Mouse (Mus musculus): ENCODE measurements around the gene D130043K22Rik. TPM values are rescaled to one million over a fixed set of nuclear protein-coding genes. Genes with fewer than 3 reads are reported as not detected.
A peak's percentile ranks its signal among the peaks of the same experiment; 100 is the strongest.

The D130043K22Rik gene
- total RNA-seq, 1 experiment = 0.31 TPM

GRCm38 (mm10) chr13:24914915-24915314 is 70.0 kb downstream of the D130043K22Rik start:
- no peak overlapping the region for H3K27ac ChIP-seq (ENCODE audit: insufficient read depth, low read depth, low read length, poor library complexity, severe bottlenecking)
- H3K9me3 ChIP-seq (ENCODE audit: control insufficient read depth, insufficient read depth, low read depth, low read length) = no peaks in the 10 kb centered on the region
- H3K4me1 ChIP-seq (ENCODE audit: control insufficient read depth in 2 of 2, insufficient read depth in 2 of 2, low read length in 2 of 2, poor library complexity in 1 of 2) = peaks cover 0 to 4% of the 10 kb centered on the region in 2 experiments; a peak in 2 of 4 replicates
- TF ChIP-seq ZC3H11A (IDR thresholded peaks at IDR 0.05; ENCODE audit: borderline replicate concordance, low read depth, low read length) (no peak), CHD2 (IDR thresholded peaks at IDR 0.05; ENCODE audit: low read depth, low read length) (no peak), ZNF384 (IDR thresholded peaks at IDR 0.05; ENCODE audit: low read depth, low read length) (no peak), MAFK (IDR thresholded peaks at IDR 0.05; ENCODE audit: insufficient read depth, low read depth, low read length) (peak; percentile 33; the same call in 1 of the 2 replicates)
- H3K4me3 ChIP-seq (ENCODE audit: insufficient read depth in 1 of 2, low read depth in 1 of 2, low read length in 2 of 2, poor library complexity in 1 of 2, severe bottlenecking in 1 of 2) = no peak overlapping the region
- no peak for DNase-seq (ENCODE audit: low read depth, low spot score)
- in situ Hi-C loops (cut with MboI; ENCODE audit: low sequenced_read_pairs in 2 of 2, unreplicated experiment in 2 of 2) = no loop called here
- no peaks in the 10 kb centered on the region for H3K36me3 ChIP-seq (ENCODE audit: control insufficient read depth, insufficient read depth, low read length, poor library complexity, severe bottlenecking)
- no peak overlapping the region for H3K9ac ChIP-seq (ENCODE audit: insufficient read depth, low read depth, low read length, poor library complexity, severe bottlenecking)

GRCm38 (mm10) chr13:24915831-24916230 is 70.9 kb downstream of the D130043K22Rik start:
- H3K36me3 ChIP-seq (ENCODE audit: control insufficient read depth, insufficient read depth, low read length, poor library complexity, severe bottlenecking) = no peaks in the 10 kb centered on the region

GRCm38 (mm10) chr13:24920333-24920977 is 75.5 kb downstream of the D130043K22Rik start:
- Histone ChIP-seq H3K9me3 (ENCODE audit: control insufficient read depth, insufficient read depth, low read depth, low read length) (no peaks in the 10 kb centered on the region), H3K27ac (ENCODE audit: insufficient read depth, low read depth, low read length, poor library complexity, severe bottlenecking) (no peak overlapping the region), H3K36me3 (ENCODE audit: control insufficient read depth, insufficient read depth, low read length, poor library complexity, severe bottlenecking) (no peaks in the 10 kb centered on the region), H3K4me1 (ENCODE audit: control insufficient read depth in 2 of 2, insufficient read depth in 2 of 2, low read length in 2 of 2, poor library complexity in 1 of 2) (no peaks in the 10 kb centered on the region), H3K9ac (ENCODE audit: insufficient read depth, low read depth, low read length, poor library complexity, severe bottlenecking) (no peak overlapping the region), H3K4me3 (ENCODE audit: insufficient read depth in 1 of 2, low read depth in 1 of 2, low read length in 2 of 2, poor library complexity in 1 of 2, severe bottlenecking in 1 of 2) (no peak overlapping the region)
- TF ChIP-seq ZC3H11A (IDR thresholded peaks at IDR 0.05; ENCODE audit: borderline replicate concordance, low read depth, low read length) (peak; percentile 68; the same call in 1 of the 2 replicates), MAFK (IDR thresholded peaks at IDR 0.05; ENCODE audit: insufficient read depth, low read depth, low read length) (no peak)
- in situ Hi-C loops (cut with MboI; ENCODE audit: low sequenced_read_pairs in 2 of 2, unreplicated experiment in 2 of 2) = no loop called here
- peak; percentile 62 for DNase-seq (ENCODE audit: low read depth, low spot score)

More at GRCm38 (mm10) chr13:24915831-24916230, 70.9 kb downstream of the D130043K22Rik start:
- Histone ChIP-seq H3K27ac (ENCODE audit: insufficient read depth, low read depth, low read length, poor library complexity, severe bottlenecking) (no peak overlapping the region), H3K9ac (ENCODE audit: insufficient read depth, low read depth, low read length, poor library complexity, severe bottlenecking) (no peak overlapping the region), H3K4me1 (ENCODE audit: control insufficient read depth in 2 of 2, insufficient read depth in 2 of 2, low read length in 2 of 2, poor library complexity in 1 of 2) (peaks cover 0 to 4% of the 10 kb centered on the region in 2 experiments; a peak in 2 of 4 replicates), H3K9me3 (ENCODE audit: control insufficient read depth, insufficient read depth, low read depth, low read length) (no peaks in the 10 kb centered on the region), H3K4me3 (ENCODE audit: insufficient read depth in 1 of 2, low read depth in 1 of 2, low read length in 2 of 2, poor library complexity in 1 of 2, severe bottlenecking in 1 of 2) (no peak overlapping the region)
- no peak for DNase-seq (ENCODE audit: low read depth, low spot score)
- in situ Hi-C loops (cut with MboI; ENCODE audit: low sequenced_read_pairs in 2 of 2, unreplicated experiment in 2 of 2) = no loop called here
- no peak for TF ChIP-seq ZNF384 (IDR thresholded peaks at IDR 0.05; ENCODE audit: low read depth, low read length)
- TF ChIP-seq CHD2 (IDR thresholded peaks at IDR 0.05; ENCODE audit: low read depth, low read length) = no peak
- no peak for TF ChIP-seq HCFC1 (IDR thresholded peaks at IDR 0.05; ENCODE audit: borderline replicate concordance, insufficient read depth, low read length)
- TF ChIP-seq ZC3H11A (IDR thresholded peaks at IDR 0.05; ENCODE audit: borderline replicate concordance, low read depth, low read length) = no peak
- TF ChIP-seq MAFK (IDR thresholded peaks at IDR 0.05; ENCODE audit: insufficient read depth, low read depth, low read length) = no peak

- H3K36me3 ChIP-seq (ENCODE audit: control insufficient read depth, insufficient read depth, low read length, poor library complexity, severe bottlenecking) = no peaks in the 10 kb centered on the region
- H3K9me3 ChIP-seq (ENCODE audit: control insufficient read depth, insufficient read depth, low read depth, low read length) = no peaks in the 10 kb centered on the region
- H3K4me1 ChIP-seq (ENCODE audit: control insufficient read depth in 2 of 2, insufficient read depth in 2 of 2, low read length in 2 of 2, poor library complexity in 1 of 2) = no peaks in the 10 kb centered on the region
- H3K4me3 ChIP-seq (ENCODE audit: insufficient read depth in 1 of 2, low read depth in 1 of 2, low read length in 2 of 2, poor library complexity in 1 of 2, severe bottlenecking in 1 of 2) = no peak overlapping the region
- DNase-seq (ENCODE audit: low read depth, low spot score) = no peak
- H3K27ac ChIP-seq (ENCODE audit: insufficient read depth, low read depth, low read length, poor library complexity, severe bottlenecking) = no peak overlapping the region
- H3K9ac ChIP-seq (ENCODE audit: insufficient read depth, low read depth, low read length, poor library complexity, severe bottlenecking) = no peak overlapping the region
- TF ChIP-seq MAFK (IDR thresholded peaks at IDR 0.05; ENCODE audit: insufficient read depth, low read depth, low read length) = no peak
- no peak for TF ChIP-seq ZNF384 (IDR thresholded peaks at IDR 0.05; ENCODE audit: low read depth, low read length)
- TF ChIP-seq ZC3H11A (IDR thresholded peaks at IDR 0.05; ENCODE audit: borderline replicate concordance, low read depth, low read length) = no peak
- TF ChIP-seq HCFC1 (IDR thresholded peaks at IDR 0.05; ENCODE audit: borderline replicate concordance, insufficient read depth, low read length) = no peak
- TF ChIP-seq CHD2 (IDR thresholded peaks at IDR 0.05; ENCODE audit: low read depth, low read length) = no peak
- in situ Hi-C loops (cut with MboI; ENCODE audit: low sequenced_read_pairs in 2 of 2, unreplicated experiment in 2 of 2) = no loop called here
Observed at GRCm38 (mm10) chr13:24921281-24921680, 76.3 kb downstream of the D130043K22Rik start.

GRCm38 (mm10) chr13:24923991-24924390 is 79.1 kb downstream of the D130043K22Rik start:
- no peak for TF ChIP-seq ZNF384 (IDR thresholded peaks at IDR 0.05; ENCODE audit: low read depth, low read length)
- TF ChIP-seq ZC3H11A (IDR thresholded peaks at IDR 0.05; ENCODE audit: borderline replicate concordance, low read depth, low read length) = no peak
- no peak for TF ChIP-seq HCFC1 (IDR thresholded peaks at IDR 0.05; ENCODE audit: borderline replicate concordance, insufficient read depth, low read length)
- no peak for TF ChIP-seq CHD2 (IDR thresholded peaks at IDR 0.05; ENCODE audit: low read depth, low read length)
- no peak for TF ChIP-seq MAFK (IDR thresholded peaks at IDR 0.05; ENCODE audit: insufficient read depth, low read depth, low read length)
- Histone ChIP-seq H3K4me1 (ENCODE audit: control insufficient read depth in 2 of 2, insufficient read depth in 2 of 2, low read length in 2 of 2, poor library complexity in 1 of 2) (no peaks in the 10 kb centered on the region), H3K36me3 (ENCODE audit: control insufficient read depth, insufficient read depth, low read length, poor library complexity, severe bottlenecking) (no peaks in the 10 kb centered on the region), H3K9me3 (ENCODE audit: control insufficient read depth, insufficient read depth, low read depth, low read length) (no peaks in the 10 kb centered on the region), H3K9ac (ENCODE audit: insufficient read depth, low read depth, low read length, poor library complexity, severe bottlenecking) (no peak overlapping the region), H3K4me3 (ENCODE audit: insufficient read depth in 1 of 2, low read depth in 1 of 2, low read length in 2 of 2, poor library complexity in 1 of 2, severe bottlenecking in 1 of 2) (no peak overlapping the region), H3K27ac (ENCODE audit: insufficient read depth, low read depth, low read length, poor library complexity, severe bottlenecking) (no peak overlapping the region)
- DNase-seq (ENCODE audit: low read depth, low spot score) = no peak
- in situ Hi-C loops (cut with MboI; ENCODE audit: low sequenced_read_pairs in 2 of 2, unreplicated experiment in 2 of 2) = no loop called here
